Mouse (Mus musculus): ENCODE measurements around the gene Proca1. TPM values are rescaled to one million over a fixed set of nuclear protein-coding genes. Genes with fewer than 3 reads are reported as not detected.

Gene Proca1
- polyA plus RNA-seq, 1 experiment: 105 TPM

GRCm38 (mm10) chr11:78172748-78173383, 20.3 kb upstream of the Proca1 start:
- no peak overlapping the region for H3K4me3 ChIP-seq (ENCODE audit: insufficient read depth, low read depth, low read length)
- no peak overlapping the region for H3K27ac ChIP-seq (replicated peaks; ENCODE audit: low read depth, low read length)
- no peaks in the 10 kb centered on the region for H3K4me1 ChIP-seq (ENCODE audit: control insufficient read depth, insufficient read depth, insufficient read length, low read length)

- H3K27ac ChIP-seq (replicated peaks; ENCODE audit: low read depth, low read length): no peak overlapping the region
- no peak overlapping the region for H3K4me3 ChIP-seq (ENCODE audit: insufficient read depth, low read depth, low read length)
- peaks cover 4% of the 10 kb centered on the region; the same call in 1 of the 2 replicates for H3K4me1 ChIP-seq (ENCODE audit: control insufficient read depth, insufficient read depth, insufficient read length, low read length)
Measured at GRCm38 (mm10) chr11:78174506-78174905, 18.7 kb upstream of the Proca1 start.

GRCm38 (mm10) chr11:78175771-78176401, 17.3 kb upstream of the Proca1 start:
- peak overlapping the region; percentile 95 for H3K4me3 ChIP-seq (ENCODE audit: insufficient read depth, low read depth, low read length)
- peaks cover 4% of the 10 kb centered on the region; the same call in 1 of the 2 replicates for H3K4me1 ChIP-seq (ENCODE audit: control insufficient read depth, insufficient read depth, insufficient read length, low read length)
- peak overlapping the region; percentile 11 for H3K27ac ChIP-seq (replicated peaks; ENCODE audit: low read depth, low read length)

GRCm38 (mm10) chr11:78176402-78176862, 16.8 kb upstream of the Proca1 start, which contains the start of the genes Nek8 and Tlcd1:
Gene Nek8, minus strand, starts transcription at chr11:78176675.
Gene Tlcd1, plus strand, starts transcription at chr11:78176711.
- Histone ChIP-seq H3K4me1 (ENCODE audit: control insufficient read depth, insufficient read depth, insufficient read length, low read length) (peaks cover 4% of the 10 kb centered on the region; the same call in 1 of the 2 replicates), H3K4me3 (ENCODE audit: insufficient read depth, low read depth, low read length) (peak within 1 kb of the TSS; percentile 95), H3K27ac (replicated peaks; ENCODE audit: low read depth, low read length) (peak within 1 kb of the TSS; percentile 91)

- peaks cover 4% of the 10 kb centered on the region; the same call in 1 of the 2 replicates for H3K4me1 ChIP-seq (ENCODE audit: control insufficient read depth, insufficient read depth, insufficient read length, low read length)
- peak overlapping the region; percentile 95 for H3K4me3 ChIP-seq (ENCODE audit: insufficient read depth, low read depth, low read length)
- peak overlapping the region; percentile 44 for H3K27ac ChIP-seq (replicated peaks; ENCODE audit: low read depth, low read length)
Measured at GRCm38 (mm10) chr11:78176905-78177331, 16.3 kb upstream of the Proca1 start.

GRCm38 (mm10) chr11:78177437-78177836, 15.8 kb upstream of the Proca1 start:
- H3K4me1 ChIP-seq (ENCODE audit: control insufficient read depth, insufficient read depth, insufficient read length, low read length): peaks cover 4% of the 10 kb centered on the region; the same call in 1 of the 2 replicates
- peak overlapping the region; percentile 95 for H3K4me3 ChIP-seq (ENCODE audit: insufficient read depth, low read depth, low read length)
- H3K27ac ChIP-seq (replicated peaks; ENCODE audit: low read depth, low read length): 0 out of 2 replicates have a peak overlapping the region, but pooled peaks have one; percentile 4

GRCm38 (mm10) chr11:78177903-78178858, 15.0 kb upstream of the Proca1 start:
- Histone ChIP-seq H3K4me1 (ENCODE audit: control insufficient read depth, insufficient read depth, insufficient read length, low read length) (peaks cover 4% of the 10 kb centered on the region; the same call in 1 of the 2 replicates), H3K27ac (replicated peaks; ENCODE audit: low read depth, low read length) (peak overlapping the region; percentile 69), H3K4me3 (ENCODE audit: insufficient read depth, low read depth, low read length) (peak overlapping the region; percentile 95)

- peak overlapping the region; percentile 69 for H3K27ac ChIP-seq (replicated peaks; ENCODE audit: low read depth, low read length)
- H3K4me3 ChIP-seq (ENCODE audit: insufficient read depth, low read depth, low read length): peak overlapping the region; percentile 66
- H3K4me1 ChIP-seq (ENCODE audit: control insufficient read depth, insufficient read depth, insufficient read length, low read length): peaks cover 4% of the 10 kb centered on the region; the same call in 1 of the 2 replicates
Measured at GRCm38 (mm10) chr11:78178859-78179437, 14.2 kb upstream of the Proca1 start.

- Histone ChIP-seq H3K4me1 (ENCODE audit: control insufficient read depth, insufficient read depth, insufficient read length, low read length) (peaks cover 4% of the 10 kb centered on the region; the same call in 1 of the 2 replicates), H3K4me3 (ENCODE audit: insufficient read depth, low read depth, low read length) (peak overlapping the region; percentile 66), H3K27ac (replicated peaks; ENCODE audit: low read depth, low read length) (no peak overlapping the region)
Measured at GRCm38 (mm10) chr11:78179438-78179999, 13.7 kb upstream of the Proca1 start.

GRCm38 (mm10) chr11:78180081-78180761, 13.0 kb upstream of the Proca1 start:
- no peak overlapping the region for H3K4me3 ChIP-seq (ENCODE audit: insufficient read depth, low read depth, low read length)
- H3K27ac ChIP-seq (replicated peaks; ENCODE audit: low read depth, low read length): no peak overlapping the region
- H3K4me1 ChIP-seq (ENCODE audit: control insufficient read depth, insufficient read depth, insufficient read length, low read length): peaks cover 4% of the 10 kb centered on the region; the same call in 1 of the 2 replicates

- H3K4me3 ChIP-seq (ENCODE audit: insufficient read depth, low read depth, low read length): peak overlapping the region; percentile 92; the same call in 1 of the 2 replicates
Measured at GRCm38 (mm10) chr11:78181830-78182357, 11.3 kb upstream of the Proca1 start.

GRCm38 (mm10) chr11:78182450-78182849, 10.7 kb upstream of the Proca1 start:
- H3K27ac ChIP-seq (replicated peaks; ENCODE audit: low read depth, low read length): peak overlapping the region; percentile 94
- peaks cover 4% of the 10 kb centered on the region; the same call in 1 of the 2 replicates for H3K4me1 ChIP-seq (ENCODE audit: control insufficient read depth, insufficient read depth, insufficient read length, low read length)
- H3K4me3 ChIP-seq (ENCODE audit: insufficient read depth, low read depth, low read length): peak overlapping the region; percentile 92

More at GRCm38 (mm10) chr11:78181830-78182357, 11.3 kb upstream of the Proca1 start:
- Histone ChIP-seq H3K27ac (replicated peaks; ENCODE audit: low read depth, low read length) (no peak overlapping the region), H3K4me1 (ENCODE audit: control insufficient read depth, insufficient read depth, insufficient read length, low read length) (peaks cover 4% of the 10 kb centered on the region; the same call in 1 of the 2 replicates)
